Mouse (Mus musculus) left cerebral cortex, adult 8-10 months (tissue): ENCODE measurements around the gene Il1b. TPM values are rescaled to one million over a fixed set of nuclear protein-coding genes. Genes with fewer than 3 reads are reported as not detected.

ENCODE experiments used
- DNase-seq, 2 experiments: peaks; one replicate each; pipeline ENCODE4 v3.0.0; 2022; ENCODE audit warnings: low spot score in 2 of 2
- total RNA-seq, 4 experiments: library from RNA; stranded (reverse); gene quantifications; 2 replicates each; pipeline ENCODE4 v1.2.4; 2022

The Il1b gene
- total RNA-seq, 4 experiments from 2014 or later = 0.36 to 0.81 (median 0.56) TPM

DNA sequence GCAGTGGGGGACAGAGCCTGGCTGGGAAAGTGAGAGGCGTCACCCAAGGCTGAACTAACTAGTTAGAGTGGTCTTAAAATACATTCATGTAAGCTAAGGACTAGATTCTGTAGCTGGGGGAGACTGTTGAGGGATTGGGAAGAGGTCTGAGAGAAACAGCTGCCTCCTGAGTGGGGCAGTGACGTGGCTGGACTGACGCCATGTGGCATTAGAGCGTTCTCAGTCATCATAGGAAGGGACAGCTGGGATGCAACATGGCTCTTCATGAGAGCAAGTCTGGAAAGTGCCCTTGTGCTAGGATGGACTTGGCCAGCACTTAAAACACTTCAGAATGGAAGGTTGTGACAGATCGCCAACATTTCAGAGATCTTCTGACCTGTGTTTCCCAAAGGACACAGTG, 2.1 kb downstream of the Il1b start:
- no peak for DNase-seq

DNA sequence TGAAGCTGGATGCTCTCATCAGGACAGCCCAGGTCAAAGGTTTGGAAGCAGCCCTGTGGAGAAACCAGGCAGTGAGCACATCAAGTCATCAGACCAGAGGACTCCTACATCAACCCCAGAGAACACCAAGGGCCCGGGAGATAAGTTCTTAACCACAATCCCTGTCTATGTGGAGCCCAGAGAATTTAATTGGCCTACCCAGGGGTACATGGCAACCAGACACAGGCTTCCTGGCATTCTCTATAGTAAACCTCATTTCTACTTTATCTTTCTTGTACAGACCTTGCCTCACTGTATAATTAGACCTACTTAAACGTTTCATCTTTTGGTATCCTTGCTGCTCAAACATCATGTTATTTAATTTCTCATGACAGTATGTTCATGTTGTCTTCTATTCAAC, 2.8 kb downstream of the Il1b start:
- DNase-seq = no peak

DNA sequence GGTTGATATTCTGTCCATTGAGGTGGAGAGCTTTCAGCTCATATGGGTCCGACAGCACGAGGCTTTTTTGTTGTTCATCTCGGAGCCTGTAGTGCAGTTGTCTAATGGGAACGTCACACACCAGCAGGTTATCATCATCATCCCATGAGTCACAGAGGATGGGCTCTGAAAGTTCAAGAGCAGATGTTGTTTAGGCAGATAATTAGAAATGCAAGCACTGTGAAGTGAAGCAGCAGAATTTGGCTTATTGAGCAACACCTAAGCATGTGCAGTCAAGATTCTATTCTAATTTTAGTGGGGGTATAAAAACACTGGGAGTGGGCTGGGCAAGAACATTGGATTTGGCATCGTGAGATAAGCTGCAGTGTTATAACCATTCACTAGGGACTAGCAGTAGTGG, 3.7 kb downstream of the Il1b start:
- DNase-seq = no peak

DNA sequence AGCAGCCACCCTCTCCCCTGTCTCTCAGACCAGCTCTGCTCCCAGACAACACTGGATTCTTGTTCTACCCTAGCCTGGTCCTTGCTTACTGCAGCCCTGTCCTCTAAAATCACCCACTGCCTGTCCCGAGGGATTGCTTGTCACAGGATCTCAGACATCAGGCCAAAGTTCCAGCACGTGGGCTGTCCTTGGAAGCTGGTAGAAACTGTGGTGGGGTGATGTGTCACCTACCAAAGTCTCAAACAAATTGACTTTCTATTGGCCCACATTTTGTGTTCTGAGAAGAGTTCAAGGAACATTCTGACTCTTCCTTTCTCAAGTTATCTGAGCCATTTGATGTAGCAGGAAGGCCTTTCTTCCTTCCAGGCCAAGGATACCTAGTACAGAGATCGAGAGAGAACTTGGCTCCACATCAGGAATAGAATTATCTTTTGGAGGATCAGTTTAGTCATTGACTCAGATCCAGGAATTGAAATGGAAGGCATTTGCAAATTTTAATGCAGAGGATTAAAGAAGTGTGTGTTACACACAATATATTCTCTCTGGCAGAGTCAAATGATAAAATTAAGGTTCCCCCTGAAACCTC, 9.9 kb downstream of the Il1b start:
- DNase-seq = no peak

DNA sequence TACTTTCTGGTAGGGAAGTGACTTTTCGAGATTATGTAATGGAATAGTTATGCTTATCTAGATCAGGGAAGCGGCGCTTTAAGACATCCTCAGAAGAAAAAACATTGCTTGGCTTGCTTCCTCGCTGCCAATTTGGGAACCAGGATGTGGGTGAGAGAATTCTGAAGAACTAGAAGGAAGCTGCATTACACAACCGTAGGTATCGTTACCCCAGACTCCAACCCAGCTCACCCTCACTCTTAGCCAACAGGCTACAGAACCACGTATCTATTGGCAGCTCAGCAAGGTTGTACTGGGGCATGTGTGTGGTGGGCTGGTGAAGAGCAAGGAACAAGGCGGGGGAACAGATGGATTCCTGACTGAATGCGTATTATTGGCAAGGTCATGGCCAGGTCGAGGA, 10.7 kb downstream of the Il1b start:
- peak; percentile 27 to 82 for DNase-seq

DNA sequence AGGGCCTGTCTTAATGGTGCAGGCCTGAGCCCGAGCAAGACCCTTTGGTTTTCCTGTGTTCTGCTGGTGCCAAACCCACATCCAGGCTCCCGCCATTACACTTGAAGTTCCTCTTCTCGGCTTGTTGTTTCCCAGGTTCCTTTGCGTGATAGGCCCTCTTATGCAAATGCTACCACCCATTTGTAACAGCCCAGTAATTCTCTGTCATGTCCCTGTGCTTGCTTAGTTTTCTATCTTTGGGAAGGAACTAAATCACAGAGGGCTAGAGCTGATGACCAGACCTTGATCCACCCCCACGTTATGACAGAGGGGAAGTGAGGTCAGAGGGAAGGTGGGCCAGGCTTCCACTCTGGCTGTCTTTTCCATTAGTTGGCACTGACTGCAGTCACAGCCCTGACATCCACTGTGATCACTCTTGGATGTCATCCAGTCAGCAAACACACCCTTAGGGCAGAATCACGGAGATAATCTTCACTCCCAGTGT, 32.8 kb downstream of the Il1b start:
- no peak for DNase-seq

DNA sequence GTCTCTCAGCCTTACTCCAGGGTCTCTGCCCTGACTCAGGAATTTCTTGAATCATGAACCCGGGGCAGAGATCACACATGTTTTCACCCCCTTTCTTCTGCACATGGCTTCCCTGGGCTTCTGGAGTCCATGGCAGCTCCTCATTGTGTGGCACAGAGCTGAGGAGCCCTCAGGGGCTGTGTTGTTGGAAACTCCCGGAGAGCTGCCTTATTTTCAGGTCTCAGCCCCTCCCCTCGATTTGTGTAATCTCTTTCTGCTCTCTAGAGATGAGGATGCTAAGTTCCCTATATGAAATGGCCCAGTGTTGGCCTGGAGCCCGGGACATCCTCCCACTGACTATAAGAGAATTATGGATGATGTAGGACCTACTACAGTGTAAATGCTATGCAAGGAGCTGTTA, 37.5 kb downstream of the Il1b start:
- DNase-seq = no peak

DNA sequence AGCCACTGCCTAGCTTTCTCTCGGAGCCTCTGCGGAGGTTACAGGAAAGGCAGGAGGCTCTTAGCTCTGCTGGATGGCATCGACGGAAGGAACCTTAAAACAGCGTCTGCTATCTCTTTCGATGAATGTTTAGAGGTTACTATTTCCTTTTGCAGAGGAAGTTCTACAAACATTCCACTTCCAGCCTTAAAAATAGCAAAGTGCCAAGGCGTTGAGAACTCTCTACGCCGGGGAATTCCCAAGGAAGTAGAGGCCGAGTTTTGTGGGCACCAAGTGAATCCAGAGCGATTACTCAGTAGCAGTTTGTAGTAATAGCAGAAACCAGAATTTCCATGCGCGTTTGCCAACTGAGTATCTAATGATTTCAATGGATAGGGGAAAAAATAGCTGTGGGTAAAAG, 40.4 kb downstream of the Il1b start:
- no peak for DNase-seq

DNA sequence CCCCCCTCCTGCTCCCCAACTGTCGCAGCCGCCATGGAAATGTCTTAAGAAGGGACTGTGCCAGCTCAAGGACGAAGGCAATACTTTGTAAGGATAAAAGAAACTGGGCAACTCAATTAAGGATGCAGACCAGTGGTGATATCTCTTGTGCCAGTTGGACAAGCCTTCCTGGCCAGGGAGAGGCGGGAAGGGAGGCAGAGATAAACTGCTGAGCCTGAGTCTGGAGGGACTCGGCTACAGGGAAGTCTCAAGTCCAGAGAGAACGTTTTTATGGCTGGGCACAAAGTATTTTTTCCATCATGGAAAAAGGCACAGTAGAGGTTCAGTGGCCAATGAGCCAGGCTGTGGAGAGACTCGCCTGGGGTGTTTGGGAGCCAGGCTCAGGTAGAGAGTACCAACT, 40.9 kb downstream of the Il1b start:
- DNase-seq = no peak

DNA sequence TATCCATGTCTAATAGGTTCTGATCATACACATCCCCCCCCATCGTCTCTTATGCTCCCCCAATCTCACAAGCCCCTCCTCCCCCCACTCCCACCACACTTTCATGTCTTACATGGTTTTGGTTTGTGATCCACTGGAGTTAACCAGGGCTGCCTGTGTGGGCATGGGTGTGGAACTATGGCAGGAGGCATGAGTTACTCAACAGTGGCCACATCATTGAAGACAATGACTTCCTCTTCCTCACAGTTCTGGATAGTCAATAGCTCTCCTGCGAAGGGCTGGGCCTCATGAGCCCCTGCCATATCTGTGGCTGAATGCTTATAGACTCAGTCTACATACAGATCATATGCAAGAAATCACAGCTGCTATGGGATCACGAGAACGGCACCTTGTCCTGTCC, 42.7 kb downstream of the Il1b start:
- no peak for DNase-seq

DNA sequence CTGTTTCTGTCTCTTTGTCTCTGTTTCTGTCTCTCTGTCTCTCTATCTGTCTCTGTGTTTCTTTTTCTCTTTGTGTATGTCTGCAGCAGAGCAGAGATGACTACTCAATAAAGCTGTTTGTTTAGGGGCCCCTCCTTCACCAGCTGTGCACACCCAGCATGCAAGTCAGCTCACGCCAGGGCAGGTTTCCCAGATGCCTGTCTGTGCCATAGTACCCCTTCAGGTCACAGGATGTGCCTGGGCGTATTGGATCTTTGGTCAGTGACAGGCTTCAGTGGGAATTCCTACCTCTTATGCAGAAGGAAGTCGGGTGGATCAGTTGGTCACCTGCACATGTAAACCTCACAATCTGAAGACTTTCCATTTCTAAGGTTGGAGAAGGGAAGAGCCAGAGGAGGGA, 46.7 kb downstream of the Il1b start:
- DNase-seq = no peak

DNA sequence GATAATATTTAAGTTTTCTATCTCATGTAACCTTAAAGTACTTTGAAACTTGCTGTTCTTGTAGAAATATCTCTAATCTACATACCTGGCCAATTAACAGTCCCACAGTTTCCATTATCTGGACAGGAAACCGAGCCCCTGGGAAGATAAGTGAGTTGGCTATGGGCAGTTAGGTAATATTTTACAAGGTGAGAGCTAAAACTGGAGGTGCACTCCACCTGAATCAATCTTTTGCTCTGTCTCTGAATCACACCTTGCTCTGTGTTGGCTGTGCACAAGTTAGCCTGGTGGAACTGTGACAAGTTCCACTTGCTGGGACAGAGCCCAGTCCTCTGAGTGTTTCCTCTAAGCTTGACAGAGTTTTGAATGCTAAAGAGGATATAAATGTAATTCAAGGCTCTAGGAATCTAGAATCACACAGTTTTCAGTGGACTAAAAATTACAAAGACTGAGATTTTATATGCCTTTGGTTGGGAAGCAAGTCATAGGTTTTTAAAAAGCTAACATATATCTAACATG, 48.8 kb downstream of the Il1b start:
- DNase-seq = peak in 1 of 2 experiments; percentile 48

DNA sequence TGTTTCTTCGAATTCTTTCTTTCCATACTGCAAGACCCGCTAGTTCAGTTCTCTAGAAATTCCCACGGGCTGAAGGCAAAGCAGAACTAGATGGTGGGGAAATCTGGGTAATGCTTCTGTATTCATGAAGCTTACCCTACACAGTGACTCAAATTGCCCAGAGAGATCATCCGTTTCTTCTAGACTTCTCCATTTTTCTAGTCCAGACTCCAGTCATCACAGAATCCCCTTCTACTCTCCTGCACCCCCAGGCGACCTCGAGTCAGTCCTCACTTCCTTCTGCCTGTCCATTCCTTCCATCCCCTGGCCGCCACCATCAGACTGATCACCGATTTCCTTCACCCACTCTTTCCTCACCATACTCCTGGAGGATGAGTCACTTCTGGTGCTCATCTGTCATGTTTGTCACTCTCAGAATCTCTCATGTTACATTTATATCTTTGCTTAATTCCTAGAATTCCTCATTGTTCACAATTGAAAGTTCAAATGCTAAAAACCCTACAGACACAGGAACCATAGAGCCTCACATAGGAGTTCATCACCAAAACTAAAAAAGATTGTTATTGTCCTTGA, 50.8 kb downstream of the Il1b start:
- no peak for DNase-seq

DNA sequence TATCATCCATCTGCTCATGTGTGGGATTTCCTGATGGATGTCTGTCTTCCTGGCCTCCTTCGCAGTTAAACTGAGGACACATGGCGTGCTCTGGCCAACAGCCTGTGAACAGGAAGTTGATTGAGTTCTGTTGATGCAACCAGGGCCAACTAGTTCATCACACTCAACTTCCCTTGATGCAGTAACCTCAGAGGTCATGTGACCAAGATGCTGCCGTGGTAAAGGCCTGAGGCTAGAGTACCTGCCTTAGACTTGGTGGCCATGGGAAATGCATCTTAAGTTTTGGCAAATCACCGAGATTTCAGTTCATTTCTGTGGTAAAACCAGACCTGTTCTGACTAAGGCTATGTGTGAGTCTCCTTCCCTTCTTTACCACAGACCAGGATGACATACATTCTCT, 55.1 kb downstream of the Il1b start:
- DNase-seq = no peak

DNA sequence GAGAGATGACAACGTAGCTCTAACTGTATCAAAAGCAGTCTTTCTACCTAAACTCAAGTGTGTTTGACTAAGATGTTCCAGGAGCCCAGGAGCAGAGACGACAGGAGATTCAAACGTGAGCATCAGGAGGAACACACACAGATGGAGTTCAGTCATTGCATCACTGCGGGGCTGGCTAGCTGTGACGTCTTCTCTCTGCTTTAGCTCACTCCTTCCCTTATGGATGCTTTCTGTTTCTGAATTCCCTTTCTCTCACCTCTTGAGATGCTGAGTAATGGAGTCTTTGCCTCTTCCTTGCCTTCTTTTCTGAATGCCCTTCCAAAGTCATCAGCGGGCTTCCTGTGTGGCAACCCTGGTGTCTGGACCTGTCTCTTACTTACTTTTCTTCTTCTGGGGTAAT, 56.1 kb downstream of the Il1b start:
- DNase-seq = no peak

Other genes with a start within 250 kb of the Il1b start
- gene Chchd5, start 241.4 kb downstream of the Il1b start, total RNA-seq = 10 to 100 TPM; 11.2 to 13.0 (median 12.0) TPM
- gene Slc20a1, start 172.4 kb downstream of the Il1b start, total RNA-seq = 100 to 1,000 TPM; 136 to 167 (median 155) TPM
- gene Ckap2l, start 73.9 kb downstream of the Il1b start, total RNA-seq = under 1 TPM; 0.63 to 0.78 (median 0.76) TPM
- 1 to 10 TPM in 2 of 4 experiments, under 1 TPM in 2; 0.70 to 1.0 (median 0.87) TPM for gene Il1a, start 61.2 kb downstream of the Il1b start, total RNA-seq
- 1 to 10 TPM in 2 of 4 experiments, under 1 TPM in 2; 0.73 to 1.4 (median 1.1) TPM for gene F830045P16Rik, start 165.5 kb upstream of the Il1b start, total RNA-seq
- 100 to 1,000 TPM; 366 to 392 (median 382) TPM for gene Sirpa, start 221.7 kb upstream of the Il1b start, total RNA-seq